Mouse (Mus musculus) hindbrain, embryonic 16.5 days (tissue): ENCODE data around the gene Kcna10. TPM values are rescaled to one million over a fixed set of nuclear protein-coding genes. Genes with fewer than 3 reads are reported as not detected.

Experiments used
- ATAC-seq: fragments of 200-750 bp; cut with Nextera tagmentation; 2 replicates; pipeline ENCODE4 v1.8.0; 2017; ENCODE audit warnings: moderate TSS enrichment, moderate library complexity
- H3K27ac ChIP-seq: fragments of 300-500 bp; sonication (generic); 2 replicates; pipeline ENCODE4 v1.5.1; 2014; ENCODE audit warnings: low read depth, mild to moderate bottlenecking, control low read depth, low read length, moderate library complexity
- H3K27me3 ChIP-seq: fragments of 300-500 bp; sonication (generic); replicated peaks from 2 replicates; pipeline ENCODE4 v1.6.1; 2014; ENCODE audit warnings: low read length; ENCODE audit not compliant: control insufficient read depth, insufficient read depth
- H3K36me3 ChIP-seq: fragments of 300-500 bp; sonication (generic); 2 replicates; pipeline ENCODE4 v1.6.1; 2014; ENCODE audit warnings: mild to moderate bottlenecking, low read length, moderate library complexity, mixed read lengths; ENCODE audit not compliant: control insufficient read depth, insufficient read depth
- H3K4me1 ChIP-seq: fragments of 300-500 bp; sonication (generic); 2 replicates; pipeline ENCODE4 v1.6.1; 2014; ENCODE audit warnings: low read depth, low read length; ENCODE audit not compliant: control insufficient read depth, insufficient read depth
- H3K4me2 ChIP-seq: fragments of 300-500 bp; sonication (generic); 2 replicates; pipeline ENCODE4 v1.6.1; 2014; ENCODE audit warnings: mild to moderate bottlenecking, low read length, control low read depth, moderate library complexity
- H3K4me3 ChIP-seq: fragments of 300-500 bp; sonication (generic); 2 replicates; pipeline ENCODE4 v1.5.1; 2014; ENCODE audit warnings: mild to moderate bottlenecking, low read length, control low read depth, moderate library complexity
- H3K9ac ChIP-seq: fragments of 300-500 bp; sonication (generic); 2 replicates; pipeline ENCODE4 v1.6.1; 2014; ENCODE audit warnings: low read depth, mild to moderate bottlenecking, control low read depth, low read length, moderate library complexity
- H3K9me3 ChIP-seq: fragments of 300-500 bp; sonication (generic); 2 replicates; pipeline ENCODE4 v1.6.1; 2014; ENCODE audit warnings: mild to moderate bottlenecking, low read length, moderate library complexity; ENCODE audit not compliant: control insufficient read depth
- WGBS: fragments of 180-500 bp; shearing (Covaris S2); extraction: QIAGEN DNeasy Blood & Tissue Kit; methylation state at CpG from one replicate; pipeline ENCODE4 v1.1.7; 2014; 5-methylcytosine and 5-hydroxymethylcytosine counted together
- polyA plus RNA-seq: library from polyadenylated mRNA; unstranded; fragments of >200 nt; fragmentation: Nextera tagmentation; extraction: Ambion mirVana; gene quantifications from 2 replicates; pipeline ENCODE4 v1.2.1, GENCODE M21; 2015

The Kcna10 gene
- polyA plus RNA-seq, 1 experiment from 2014 or later: not detected

- H3K27me3 ChIP-seq: no peaks in the 10 kb centered on the region
- no peak overlapping the region for H3K27ac ChIP-seq
- WGBS: 4% methylated on average over 17 of the region's 17 CpGs
- no peaks in the 10 kb centered on the region for H3K36me3 ChIP-seq
- peak overlapping the region; percentile 50 for H3K9ac ChIP-seq
- H3K4me1 ChIP-seq: peaks cover 5% of the 10 kb centered on the region
- peak overlapping the region; percentile 60 for H3K4me2 ChIP-seq
- no peaks in the 10 kb centered on the region for H3K9me3 ChIP-seq
- peak overlapping the region; percentile 33 for H3K4me3 ChIP-seq
- ATAC-seq: peak; percentile 81
Observed at GRCm38 (mm10) chr3:107159859-107160324, 23.0 kb upstream of the Kcna10 start.

- 58% methylated on average over 2 of the region's 2 CpGs for WGBS
- Histone ChIP-seq H3K4me2 (no peak overlapping the region), H3K27ac (no peak overlapping the region), H3K36me3 (no peaks in the 10 kb centered on the region), H3K27me3 (no peaks in the 10 kb centered on the region), H3K4me1 (peaks cover 5% of the 10 kb centered on the region), H3K4me3 (no peak overlapping the region), H3K9ac (no peak overlapping the region), H3K9me3 (no peaks in the 10 kb centered on the region)
- no peak for ATAC-seq
Observed at GRCm38 (mm10) chr3:107162741-107163140, 20.1 kb upstream of the Kcna10 start.

DNA sequence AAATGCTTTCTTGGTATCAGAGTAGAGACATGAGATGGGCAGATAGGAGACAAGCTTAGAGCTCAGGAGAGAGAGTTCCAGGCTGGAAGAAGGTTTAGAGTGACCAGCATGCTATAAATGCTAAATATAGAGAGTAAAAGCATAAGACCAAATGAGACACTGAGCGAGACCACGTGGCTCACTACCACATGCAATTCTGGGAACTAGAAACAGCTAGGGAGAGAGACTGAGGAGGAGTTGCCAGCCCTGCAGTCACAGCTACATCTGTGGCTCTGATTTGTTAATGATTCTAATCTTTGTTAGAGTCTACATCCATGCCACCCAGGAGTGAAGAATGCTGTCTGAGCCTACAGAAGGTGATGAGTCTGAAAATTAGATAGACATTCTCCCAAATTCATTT is 13.3 kb upstream of the Kcna10 start:
- no peaks in the 10 kb centered on the region for H3K36me3 ChIP-seq
- H3K27me3 ChIP-seq: no peaks in the 10 kb centered on the region
- H3K27ac ChIP-seq: no peak overlapping the region
- no peaks in the 10 kb centered on the region for H3K9me3 ChIP-seq
- WGBS: 78% methylated on average over 2 of the region's 2 CpGs
- H3K9ac ChIP-seq: no peak overlapping the region
- H3K4me1 ChIP-seq: no peaks in the 10 kb centered on the region
- ATAC-seq: no peak
- H3K4me3 ChIP-seq: no peak overlapping the region
- no peak overlapping the region for H3K4me2 ChIP-seq

DNA sequence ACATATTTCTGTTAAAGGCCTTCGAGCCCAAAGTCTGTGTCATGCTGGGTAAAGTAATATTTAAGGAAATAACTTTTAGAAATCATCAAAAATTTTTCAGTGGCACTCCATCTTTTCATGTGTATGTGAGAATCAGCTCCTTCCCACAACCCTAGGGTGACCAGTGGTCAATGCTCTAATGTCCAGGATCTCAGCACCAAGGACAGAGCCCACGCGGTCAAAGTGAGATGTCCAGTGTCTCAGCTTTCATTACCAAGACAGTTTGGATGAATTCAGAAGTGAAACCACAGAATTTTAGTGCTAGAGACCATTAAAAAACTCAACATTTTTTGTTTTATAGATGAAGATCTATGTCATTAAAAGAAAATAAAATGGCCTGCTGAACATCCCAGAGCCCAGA is 10.9 kb upstream of the Kcna10 start:
- Histone ChIP-seq H3K27ac (no peak overlapping the region), H3K9me3 (no peaks in the 10 kb centered on the region), H3K4me1 (no peaks in the 10 kb centered on the region; the same call in 1 of the 2 replicates), H3K4me3 (no peak overlapping the region), H3K9ac (no peak overlapping the region), H3K4me2 (no peak overlapping the region), H3K27me3 (no peaks in the 10 kb centered on the region), H3K36me3 (no peaks in the 10 kb centered on the region)
- ATAC-seq: no peak
- 80% methylated on average over 3 of the region's 3 CpGs for WGBS

- no peak overlapping the region for H3K4me3 ChIP-seq
- 70% methylated on average over 1 of the region's 1 CpGs for WGBS
- H3K9ac ChIP-seq: no peak overlapping the region
- no peaks in the 10 kb centered on the region for H3K9me3 ChIP-seq
- H3K27me3 ChIP-seq: no peaks in the 10 kb centered on the region
- H3K4me2 ChIP-seq: no peak overlapping the region
- no peak overlapping the region for H3K27ac ChIP-seq
- no peaks in the 10 kb centered on the region; the same call in 1 of the 2 replicates for H3K4me1 ChIP-seq
- H3K36me3 ChIP-seq: no peaks in the 10 kb centered on the region
- peak; percentile 71 for ATAC-seq
Observed at GRCm38 (mm10) chr3:107172556-107172955, 10.3 kb upstream of the Kcna10 start.

- 59% methylated on average over 4 of the region's 4 CpGs for WGBS
Observed at GRCm38 (mm10) chr3:107175486-107175885, 7.4 kb upstream of the Kcna10 start.

DNA sequence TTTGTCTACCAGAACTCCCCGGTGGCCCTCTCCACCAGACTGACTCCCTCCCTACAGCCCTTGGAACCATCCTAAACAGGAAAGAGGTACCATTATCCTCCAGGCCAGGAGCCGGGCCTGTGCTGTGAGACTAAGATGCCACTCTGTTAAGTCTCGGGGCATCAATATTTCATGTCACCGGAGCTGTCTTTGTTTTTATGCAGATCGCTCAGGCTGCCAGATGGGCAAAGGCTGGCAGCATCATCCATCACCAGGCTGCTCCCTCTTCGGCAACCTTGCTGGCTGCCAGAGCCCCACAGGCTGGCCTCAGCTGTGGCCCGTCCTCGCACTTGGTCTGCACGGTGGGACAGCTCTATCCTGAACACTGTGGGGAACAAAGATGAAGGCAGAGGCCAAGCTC is 6.4 kb upstream of the Kcna10 start:
- H3K27me3 ChIP-seq: no peaks in the 10 kb centered on the region
- H3K27ac ChIP-seq: no peak overlapping the region
- no peak overlapping the region for H3K4me3 ChIP-seq
- peak; percentile 88 for ATAC-seq
- no peak overlapping the region for H3K4me2 ChIP-seq
- H3K9ac ChIP-seq: no peak overlapping the region
- no peaks in the 10 kb centered on the region; the same call in 1 of the 2 replicates for H3K4me1 ChIP-seq
- no peaks in the 10 kb centered on the region for H3K9me3 ChIP-seq
- H3K36me3 ChIP-seq: no peaks in the 10 kb centered on the region
- 22% methylated on average over 9 of the region's 9 CpGs for WGBS

More at GRCm38 (mm10) chr3:107175486-107175885, 7.4 kb upstream of the Kcna10 start:
- Histone ChIP-seq H3K36me3 (no peaks in the 10 kb centered on the region), H3K4me2 (no peak overlapping the region), H3K27me3 (no peaks in the 10 kb centered on the region), H3K4me1 (no peaks in the 10 kb centered on the region; the same call in 1 of the 2 replicates), H3K4me3 (no peak overlapping the region), H3K9ac (no peak overlapping the region), H3K9me3 (no peaks in the 10 kb centered on the region), H3K27ac (no peak overlapping the region)
- ATAC-seq: peak; percentile 84

DNA sequence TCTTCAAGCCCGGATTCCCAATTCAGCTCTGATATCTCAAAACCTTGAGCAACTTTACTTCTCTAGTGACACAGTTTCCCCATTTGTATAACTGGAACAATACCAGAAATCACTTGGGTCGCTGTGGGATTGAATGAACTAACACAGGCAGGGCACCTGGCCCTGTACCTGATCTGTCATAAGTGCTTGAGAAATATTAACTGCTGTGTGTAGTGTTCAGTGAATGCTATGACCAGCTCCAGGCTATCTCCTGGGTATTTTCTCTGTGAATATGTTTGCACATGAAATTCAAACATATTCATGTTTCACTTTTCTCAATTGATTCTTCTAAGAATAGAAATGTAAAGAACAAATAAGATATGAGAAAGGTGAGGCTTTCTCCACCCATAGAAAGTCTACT is 2.0 kb upstream of the Kcna10 start:
- Histone ChIP-seq H3K36me3 (no peaks in the 10 kb centered on the region), H3K9me3 (no peaks in the 10 kb centered on the region), H3K27me3 (no peaks in the 10 kb centered on the region), H3K9ac (no peak overlapping the region), H3K4me1 (no peaks in the 10 kb centered on the region; the same call in 1 of the 2 replicates), H3K27ac (no peak overlapping the region), H3K4me2 (no peak overlapping the region), H3K4me3 (no peak overlapping the region)
- no peak for ATAC-seq
- 85% methylated on average over 2 of the region's 2 CpGs for WGBS

GRCm38 (mm10) chr3:107183178-107183577 is 322 bp downstream of the Kcna10 start:
- H3K9me3 ChIP-seq: no peaks in the 10 kb centered on the region
- WGBS: 78% methylated on average over 3 of the region's 3 CpGs

DNA sequence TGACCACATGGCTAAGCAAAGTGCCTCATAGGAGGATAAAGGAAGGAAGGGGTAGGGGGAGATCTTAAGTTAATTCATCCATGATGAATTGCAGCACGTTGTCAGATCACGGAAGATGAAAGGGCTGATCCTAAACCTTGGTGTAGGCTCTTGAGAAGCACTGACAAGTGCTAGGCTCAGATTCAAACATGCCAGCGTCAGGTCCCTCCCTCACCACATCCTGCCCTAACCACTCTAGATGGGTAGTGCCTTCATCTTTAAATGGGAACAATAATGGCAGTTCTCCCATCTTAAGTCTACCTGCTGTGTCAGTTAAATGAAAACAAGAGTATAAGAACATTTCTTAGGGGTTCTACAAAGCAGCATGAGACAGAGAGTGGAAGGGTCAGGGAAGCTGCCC is 2.7 kb downstream of the Kcna10 start:
- Histone ChIP-seq H3K4me2 (no peak overlapping the region), H3K9me3 (no peaks in the 10 kb centered on the region), H3K9ac (no peak overlapping the region), H3K4me3 (no peak overlapping the region), H3K4me1 (peaks cover 3% of the 10 kb centered on the region; the same call in 1 of the 2 replicates), H3K27ac (no peak overlapping the region), H3K36me3 (no peaks in the 10 kb centered on the region), H3K27me3 (no peaks in the 10 kb centered on the region)
- no peak for ATAC-seq
- 86% methylated on average over 3 of the region's 3 CpGs for WGBS

More at GRCm38 (mm10) chr3:107183178-107183577, 322 bp downstream of the Kcna10 start:
- no peak for ATAC-seq
- Histone ChIP-seq H3K27me3 (no peaks in the 10 kb centered on the region), H3K27ac (no peak overlapping the region), H3K9ac (no peak overlapping the region), H3K4me3 (no peak overlapping the region), H3K36me3 (no peaks in the 10 kb centered on the region), H3K4me2 (no peak overlapping the region), H3K4me1 (no peaks in the 10 kb centered on the region)
